8 mouse cellular contexts compared by ENCODE assay signal in genomic region chr16:4419546-4420297, GRCm38 (mm10). TPM values are rescaled to one million over a fixed set of nuclear protein-coding genes. Genes with fewer than 3 reads are reported as not detected.
DNase-seq lines count a peak whose midpoint lies in the region; ATAC-seq and TF ChIP-seq lines count a peak whose summit lies in the region.

No protein-coding gene starts in this region.

- POLR2A ChIA-PET in Patski (lab: Charles Lee), result interaction anchor here (1.1 kb wide), 2 partner anchors 12 to 65 kb away, joined by 3 read pairs; no protein-coding TSS in a partner anchor

- peak; percentile 64 for DNase-seq in CD4-positive helper T cell, adult 2 months (ENCODE audit: low read depth, low spot score)
- peak; percentile 2 for DNase-seq in Patski (ENCODE audit: low read depth, low spot score)
- DNase-seq in cerebellum, postnatal 36 days, result peak; percentile 61 to 67
- peak; percentile 49 to 50 for DNase-seq in heart, adult 9 months (ENCODE audit: low spot score in 2 of 2)
- DNase-seq in lung, embryonic 14.5 days, result peak; percentile 69
- peak; percentile 58 for DNase-seq in ovary, postnatal 10 days (ENCODE audit: low spot score)
- no peak for DNase-seq in Muller cell, postnatal 12 days (ENCODE audit: inconsistent ontology term)

- peak; percentile 68 for ATAC-seq in Patski
- ATAC-seq in kidney, embryonic 16.5 days (ENCODE audit: low FRiP score, low TSS enrichment), result peak; percentile 78
- ATAC-seq in lung, embryonic 14.5 days (ENCODE audit: insufficient read depth), result peak; percentile 85

- H3K27me3 ChIP-seq in Patski, result no peaks in the 10 kb centered on the region
- H3K27me3 ChIP-seq in kidney, embryonic 16.5 days (ENCODE audit: insufficient read depth, low read length), result peaks cover 14% of the 10 kb centered on the region; the same call in 1 of the 2 replicates
- H3K27me3 ChIP-seq in lung, embryonic 14.5 days (ENCODE audit: insufficient read depth, low read length), result peaks cover 14% of the 10 kb centered on the region

- H3K4me1 ChIP-seq in kidney, embryonic 16.5 days (ENCODE audit: insufficient read depth, low read length), result peaks cover 18% of the 10 kb centered on the region
- peaks cover 4% of the 10 kb centered on the region for H3K4me1 ChIP-seq in lung, embryonic 14.5 days (ENCODE audit: insufficient read depth)

- in situ Hi-C loops in Patski (cut with MboI; ENCODE audit: low pct_unique_long_range_greater_than_20kb), result loop anchor here (5.0 kb wide), 1 partner anchor 102 kb away; no protein-coding TSS in a partner anchor

- peak overlapping the region; percentile 98 for H3K4me2 ChIP-seq in kidney, embryonic 16.5 days (replicated peaks; ENCODE audit: low read depth, low read length)
- H3K4me2 ChIP-seq in lung, embryonic 14.5 days, result peak overlapping the region; percentile 99

- TF ChIP-seq CTCF in Patski (IDR thresholded peaks at IDR 0.05), result no peak
- no peak for TF ChIP-seq CTCF in lung, embryonic 14.5 days (IDR thresholded peaks at IDR 0.05; ENCODE audit: low read depth)

- H3K36me3 ChIP-seq in kidney, embryonic 16.5 days (ENCODE audit: insufficient read depth, low read length), result no peaks in the 10 kb centered on the region
- H3K36me3 ChIP-seq in lung, embryonic 14.5 days (ENCODE audit: insufficient read depth), result no peaks in the 10 kb centered on the region

- no peaks in the 10 kb centered on the region for H3K9me3 ChIP-seq in kidney, embryonic 16.5 days (ENCODE audit: low read length)
- no peaks in the 10 kb centered on the region for H3K9me3 ChIP-seq in lung, embryonic 14.5 days (ENCODE audit: low read depth, low read length)

- peak overlapping the region; percentile 83 for H3K9ac ChIP-seq in kidney, embryonic 16.5 days (replicated peaks; ENCODE audit: low read length)
- peak overlapping the region; percentile 61 for H3K9ac ChIP-seq in lung, embryonic 14.5 days

- peak overlapping the region; percentile 51 for H3K27ac ChIP-seq in kidney, embryonic 16.5 days (ENCODE audit: low read length)
- H3K27ac ChIP-seq in lung, embryonic 14.5 days (ENCODE audit: low read depth), result peak overlapping the region; percentile 46

- CTCF ChIA-PET in Patski (lab: Charles Lee), result interaction anchor here (0.9 to 1.6 kb wide), 5 partner anchors 12 to 104 kb away, joined by 3 to 7 read pairs (median 3); no protein-coding TSS in a partner anchor

- peak overlapping the region; percentile 77 for H3K4me3 ChIP-seq in kidney, embryonic 16.5 days (ENCODE audit: low read length)
- H3K4me3 ChIP-seq in lung, embryonic 14.5 days (ENCODE audit: low read depth, low read length), result peak overlapping the region; percentile 74

- under 1% methylated on average over 80 of the region's 85 CpGs for whole genome bisulfite sequencing in kidney, embryonic 16.5 days
- WGBS in lung, embryonic 14.5 days, result under 1% methylated on average over 83 of the region's 85 CpGs

RNA-seq across cellular contexts. Expression of gene Adcy9, which starts 0.6 kb away (rescaled TPM):
- polyA plus RNA-seq in Patski (2021), result 4.0 TPM
- polyA plus RNA-seq in kidney, embryonic 16.5 days (2015; fragmentation: Nextera tagmentation; extraction: Ambion mirVana), result 1.0 and 1.1 TPM in 2 replicates
- polyA plus RNA-seq in lung, embryonic 14.5 days (2014; fragmentation: Nextera tagmentation; extraction: Ambion mirVana), result 1.3 and 1.4 TPM in 2 replicates
